Mouse (Mus musculus) spleen, adult 2 months (tissue): Measurements from ENCODE around the gene Carmil1.

Experiments
- CTCF ChIP-seq: fragments of 200-500 bp; IDR thresholded peaks from 2 replicates; pipeline ENCODE4 v1.5.1; 2011; ENCODE audit warnings: mild to moderate bottlenecking, inconsistent platforms; ENCODE audit not compliant: insufficient read depth, insufficient read length, insufficient replicate concordance; ENCODE audit errors: extremely low read depth
- POLR2A ChIP-seq: fragments of 200-500 bp; IDR thresholded peaks from 2 replicates; pipeline ENCODE4 v1.6.1; 2011; ENCODE audit warnings: low read depth, low read length, inconsistent platforms

GRCm38 (mm10) chr13:24102256-24102655, 178.3 kb downstream of the Carmil1 start:
- no peak for TF ChIP-seq CTCF
- no peak for TF ChIP-seq POLR2A
